Mouse (Mus musculus): ENCODE measurements around the gene Commd6. TPM values are rescaled to one million over a fixed set of nuclear protein-coding genes. Genes with fewer than 3 reads are reported as not detected.

Commd6 gene
- total RNA-seq (2021), result 10 to 100 TPM; 29.3 to 30.5 TPM

- DNase-seq (ENCODE audit: low spot score), result peak; percentile 87
- intact Hi-C loops (cut with DNase I), result no loop called here
Observed at GRCm38 (mm10) chr14:101640153-101640843, at the start of gene Commd6. Commd6 (minus strand) TSS chr14:101640686.

- no peak for DNase-seq (ENCODE audit: low spot score)
- intact Hi-C loops (cut with DNase I), result no loop called here
Observed at GRCm38 (mm10) chr14:101688406-101688805, 47.9 kb upstream of the Commd6 start.

DNA sequence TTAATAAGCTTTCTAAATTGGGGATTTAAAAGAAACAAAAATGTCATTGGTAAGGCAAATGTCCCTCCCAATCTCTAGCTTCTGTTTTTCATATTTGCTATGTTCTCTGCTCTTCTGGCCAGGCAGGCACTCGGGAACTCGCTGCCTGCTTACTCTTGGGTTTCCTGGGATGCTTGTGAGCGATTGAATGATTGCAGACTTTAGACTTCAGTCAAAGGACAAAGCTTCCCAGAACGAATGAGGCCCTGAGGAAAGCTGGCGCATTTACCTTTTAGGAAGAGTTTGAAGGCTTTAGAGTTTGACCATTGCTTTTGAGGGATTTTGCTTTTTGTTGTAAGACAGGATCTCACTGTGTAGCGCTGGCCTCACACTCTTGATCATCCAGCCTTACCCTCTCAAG, 47.2 kb upstream of the Commd6 start:
- DNase-seq (ENCODE audit: low spot score), result no peak
- intact Hi-C loops (cut with DNase I), result no loop called here

- intact Hi-C loops (cut with DNase I), result no loop called here
- no peak for DNase-seq (ENCODE audit: low spot score)
Observed at GRCm38 (mm10) chr14:101672226-101672625, 31.7 kb upstream of the Commd6 start.

DNA sequence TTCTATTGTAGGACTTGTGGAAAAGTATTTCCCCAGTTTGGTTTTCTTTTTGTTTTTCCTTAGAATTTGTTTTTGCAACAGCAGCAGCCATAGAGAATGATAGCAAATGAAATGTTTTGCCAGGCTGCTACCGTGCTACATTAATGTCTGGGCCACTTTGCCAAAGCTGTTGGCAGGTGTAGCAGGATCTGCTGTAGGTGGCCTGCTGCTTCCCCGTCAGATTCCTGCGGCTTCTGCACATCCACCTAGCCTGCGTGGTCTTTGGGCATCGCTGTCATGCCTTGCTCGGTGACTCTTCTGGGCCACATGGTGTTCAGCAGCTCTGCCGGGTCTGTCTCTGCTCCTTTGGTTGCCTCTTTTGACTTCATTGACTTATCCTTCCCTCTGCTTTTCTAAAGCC, 28.1 kb upstream of the Commd6 start:
- no peak for DNase-seq (ENCODE audit: low spot score)
- intact Hi-C loops (cut with DNase I), result no loop called here

- no peak for DNase-seq (ENCODE audit: low spot score)
- intact Hi-C loops (cut with DNase I), result no loop called here
Observed at GRCm38 (mm10) chr14:101666536-101666935, 26.1 kb upstream of the Commd6 start.

DNA sequence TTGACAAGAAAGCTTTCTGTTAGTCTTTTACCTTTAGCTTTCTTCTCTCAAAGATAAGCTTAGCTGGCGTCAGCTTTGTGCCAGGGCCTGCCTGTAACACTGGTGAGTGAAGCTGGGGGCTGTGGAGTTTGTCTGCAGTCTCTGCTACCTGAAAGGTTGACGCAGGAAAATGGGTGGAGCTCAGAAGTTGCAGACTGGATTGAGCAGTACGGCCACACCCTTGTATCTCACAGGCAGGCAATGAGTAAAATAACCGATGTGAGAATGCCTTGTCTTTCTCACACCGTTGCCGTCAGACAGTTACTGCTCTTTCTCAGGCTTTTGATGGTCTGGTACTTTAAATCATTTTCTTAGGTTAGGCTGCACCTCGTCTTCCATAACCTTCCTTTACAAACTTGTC, 25.6 kb upstream of the Commd6 start:
- intact Hi-C loops (cut with DNase I), result no loop called here
- no peak for DNase-seq (ENCODE audit: low spot score)

DNA sequence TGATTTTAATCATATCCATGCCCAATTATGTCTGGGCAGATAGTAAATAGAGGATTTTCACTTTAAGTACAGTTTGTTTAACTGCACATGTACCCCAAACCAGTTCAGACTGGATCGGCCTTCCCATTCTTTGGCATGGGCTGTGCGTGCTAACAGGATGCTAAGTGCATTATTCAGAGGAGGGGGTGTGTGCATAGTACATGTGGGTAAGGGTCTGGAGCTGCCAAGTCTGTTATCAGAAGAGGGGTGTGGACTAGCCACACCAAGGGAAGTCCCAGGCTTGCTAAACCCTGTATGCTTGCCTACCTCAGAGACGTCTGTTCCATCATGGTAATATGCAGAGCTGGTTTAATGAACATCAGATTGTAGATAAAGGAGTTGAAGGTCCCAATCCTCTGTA, 23.8 kb upstream of the Commd6 start:
- intact Hi-C loops (cut with DNase I), result no loop called here
- no peak for DNase-seq (ENCODE audit: low spot score)

DNA sequence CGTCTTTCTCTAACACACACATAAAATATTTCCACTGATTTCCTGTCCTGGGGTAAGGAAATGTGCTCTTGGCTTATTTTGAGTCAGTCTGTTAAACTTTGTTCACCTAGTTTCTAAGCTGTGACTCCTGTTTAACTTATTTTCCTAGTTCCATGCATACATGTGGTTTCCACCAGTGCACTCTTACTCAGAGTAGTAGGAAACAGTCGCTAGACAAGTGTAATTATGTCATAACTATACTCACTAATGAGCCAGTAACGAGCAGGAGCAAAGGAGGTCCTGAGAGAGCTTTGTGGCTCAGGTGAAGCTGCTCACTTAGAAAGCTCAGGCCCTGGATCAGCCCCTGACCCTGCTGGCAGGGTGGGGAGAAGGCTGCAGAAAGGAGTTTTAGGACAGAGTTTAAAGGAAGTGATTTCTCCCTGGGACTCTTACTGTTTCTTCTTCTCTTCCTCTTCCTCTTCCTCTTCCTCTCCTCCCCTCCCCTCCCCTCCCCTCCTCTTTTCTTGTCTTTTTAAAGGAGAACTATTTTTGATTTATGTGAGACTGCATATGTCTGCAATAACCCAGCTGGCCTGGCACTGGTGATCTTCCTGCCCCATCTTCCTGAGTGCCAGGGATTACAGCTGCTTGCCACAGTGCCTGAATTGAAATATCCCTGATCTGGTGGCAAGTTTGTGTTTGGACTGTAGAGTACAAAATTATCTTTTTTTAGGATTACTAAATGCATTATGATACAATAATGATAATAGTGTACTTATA, 21.3 kb upstream of the Commd6 start:
- DNase-seq (ENCODE audit: low spot score), result no peak
- intact Hi-C loops (cut with DNase I), result no loop called here

GRCm38 (mm10) chr14:101656307-101656706, 15.8 kb upstream of the Commd6 start:
- intact Hi-C loops (cut with DNase I), result no loop called here
- DNase-seq (ENCODE audit: low spot score), result no peak

DNA sequence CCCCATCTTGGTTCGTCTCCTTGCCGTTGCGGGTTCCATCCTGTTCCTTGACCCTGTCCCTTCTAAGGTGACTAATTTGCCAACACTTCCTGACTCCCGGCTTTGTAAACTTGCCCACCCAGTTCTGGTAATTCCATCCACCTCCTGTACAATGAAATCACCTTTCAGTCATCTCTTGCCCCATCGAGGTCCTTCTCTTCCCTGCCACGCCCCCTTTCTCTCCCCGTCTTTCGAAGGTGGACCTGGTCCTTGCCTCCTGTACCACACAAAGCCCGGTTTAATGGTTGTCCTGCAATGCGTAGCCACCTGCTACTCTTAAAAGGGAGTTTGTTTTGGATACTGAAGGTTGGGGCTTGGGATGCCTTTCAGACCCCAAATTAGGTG, 14.0 kb upstream of the Commd6 start:
- no peak for DNase-seq (ENCODE audit: low spot score)
- intact Hi-C loops (cut with DNase I), result no loop called here

GRCm38 (mm10) chr14:101653581-101654525, 13.4 kb upstream of the Commd6 start, which contains the start of gene Uchl3:
Uchl3 (plus strand) TSS chr14:101653967.
- intact Hi-C loops (cut with DNase I), result loop anchor here (2.0 kb wide), 2 partner anchors 45 to 137 kb away; partner anchors contain the start of gene Tbc1d4
- DNase-seq (ENCODE audit: low spot score), result peak; percentile 87

DNA sequence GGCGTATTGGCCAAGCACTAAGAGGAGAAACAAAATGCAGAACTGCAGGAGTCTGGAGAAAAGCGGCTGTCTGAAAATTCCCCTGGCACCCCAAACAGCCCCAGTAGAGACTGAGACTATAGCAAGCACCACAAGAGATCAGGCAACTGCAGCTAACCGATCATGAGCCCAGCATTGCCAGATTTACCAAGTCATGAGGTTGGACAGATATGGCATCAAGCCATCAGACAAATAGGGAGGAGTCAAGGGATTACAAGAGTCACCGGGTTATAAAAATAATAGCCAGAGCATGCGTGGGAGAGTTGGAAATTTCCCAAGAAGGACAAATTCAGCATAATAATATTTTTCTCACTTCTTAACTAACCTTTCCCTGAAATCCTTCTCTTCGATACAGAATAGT, 12.1 kb upstream of the Commd6 start:
- no peak for DNase-seq (ENCODE audit: low spot score)

GRCm38 (mm10) chr14:101650551-101650950, 10.1 kb upstream of the Commd6 start:
- intact Hi-C loops (cut with DNase I), result no loop called here
- no peak for DNase-seq (ENCODE audit: low spot score)

More for the DNA sequence above, 12.1 kb upstream of the Commd6 start:
- intact Hi-C loops (cut with DNase I), result loop anchor here (2.0 kb wide), 2 partner anchors 44 to 136 kb away; partner anchors contain the start of gene Tbc1d4

GRCm38 (mm10) chr14:101644948-101645347, 4.5 kb upstream of the Commd6 start:
- intact Hi-C loops (cut with DNase I), result no loop called here
- DNase-seq (ENCODE audit: low spot score), result no peak

DNA sequence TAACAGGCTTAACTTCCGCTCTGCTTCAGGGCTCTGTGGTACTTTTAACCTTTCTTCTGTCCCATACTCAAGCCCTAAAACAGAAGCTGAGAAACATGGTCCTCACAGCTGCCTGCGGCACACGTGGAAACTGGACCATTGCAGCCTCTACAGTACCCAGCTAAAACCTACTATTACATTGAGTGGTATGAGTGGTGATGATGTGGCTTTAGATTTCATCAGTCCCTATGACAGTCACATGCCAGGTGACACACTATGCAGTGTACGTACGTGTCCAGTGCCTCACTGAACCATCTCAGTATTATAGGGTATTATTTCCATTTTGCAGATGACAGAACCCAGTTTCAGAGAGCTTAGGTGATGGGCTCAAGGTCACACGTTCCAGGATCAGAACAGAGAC, 3.1 kb downstream of the Commd6 start:
- intact Hi-C loops (cut with DNase I), result no loop called here
- no peak for DNase-seq (ENCODE audit: low spot score)

GRCm38 (mm10) chr14:101635765-101636164, 4.7 kb downstream of the Commd6 start:
- DNase-seq (ENCODE audit: low spot score), result no peak
- intact Hi-C loops (cut with DNase I), result no loop called here

DNA sequence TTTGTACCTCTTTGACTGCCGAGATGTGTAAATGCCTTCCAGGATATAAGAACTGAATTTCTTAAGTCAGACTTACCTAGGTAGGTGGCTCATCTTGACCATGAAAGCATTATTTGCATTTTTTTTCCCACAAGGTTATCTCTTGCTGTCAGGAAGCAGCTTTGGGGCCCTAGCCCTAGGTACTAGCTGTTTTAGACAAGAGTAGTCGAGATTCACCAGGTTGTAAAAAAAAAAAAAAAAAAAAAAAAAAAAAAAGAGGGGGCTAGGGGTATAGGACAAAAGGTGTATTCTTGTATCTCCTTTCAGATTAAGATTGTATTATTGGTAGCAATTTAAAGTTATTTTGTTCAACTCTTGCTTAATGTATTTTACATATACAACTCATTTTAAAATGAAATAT, 9.9 kb downstream of the Commd6 start:
- intact Hi-C loops (cut with DNase I), result no loop called here

GRCm38 (mm10) chr14:101617680-101618079, 22.8 kb downstream of the Commd6 start:
- intact Hi-C loops (cut with DNase I), result no loop called here
- DNase-seq (ENCODE audit: low spot score), result no peak

More for the DNA sequence above, 9.9 kb downstream of the Commd6 start:
- DNase-seq (ENCODE audit: low spot score), result no peak

GRCm38 (mm10) chr14:101616178-101616577, 24.3 kb downstream of the Commd6 start:
- DNase-seq (ENCODE audit: low spot score), result no peak
- intact Hi-C loops (cut with DNase I), result no loop called here

Data from heart, postnatal 25 days (tissue).